Mouse (Mus musculus): ENCODE measurements around the gene Tmem121.
A peak's percentile ranks its signal among the peaks of the same experiment; 100 is the strongest.
"Not testable (repeated sequence)": the region's sequence is repeated elsewhere in the genome, so short reads cannot be mapped to it uniquely, and the experiment has no call there.

Tmem121 gene

DNA sequence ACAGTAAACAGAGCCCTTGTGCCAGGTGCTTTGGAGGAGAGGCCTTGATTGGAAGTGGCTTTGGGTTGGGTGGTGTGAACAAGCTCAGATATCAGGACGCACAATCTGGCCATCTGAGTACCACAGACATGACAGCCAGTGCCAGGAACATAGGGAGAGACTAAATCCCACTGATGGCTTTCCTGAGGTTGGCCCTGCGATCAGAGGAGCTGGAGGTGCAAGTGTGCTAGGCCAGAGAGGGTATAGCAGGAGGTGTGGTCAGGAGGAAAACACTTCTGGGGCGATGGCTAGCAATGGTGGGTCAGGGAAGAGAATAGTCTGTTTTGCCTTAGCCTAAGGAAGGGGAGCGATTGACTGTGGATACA, 1.3 kb downstream of the Tmem121 start:
- no peak for DNase-seq (ENCODE audit: low spot score)

DNA sequence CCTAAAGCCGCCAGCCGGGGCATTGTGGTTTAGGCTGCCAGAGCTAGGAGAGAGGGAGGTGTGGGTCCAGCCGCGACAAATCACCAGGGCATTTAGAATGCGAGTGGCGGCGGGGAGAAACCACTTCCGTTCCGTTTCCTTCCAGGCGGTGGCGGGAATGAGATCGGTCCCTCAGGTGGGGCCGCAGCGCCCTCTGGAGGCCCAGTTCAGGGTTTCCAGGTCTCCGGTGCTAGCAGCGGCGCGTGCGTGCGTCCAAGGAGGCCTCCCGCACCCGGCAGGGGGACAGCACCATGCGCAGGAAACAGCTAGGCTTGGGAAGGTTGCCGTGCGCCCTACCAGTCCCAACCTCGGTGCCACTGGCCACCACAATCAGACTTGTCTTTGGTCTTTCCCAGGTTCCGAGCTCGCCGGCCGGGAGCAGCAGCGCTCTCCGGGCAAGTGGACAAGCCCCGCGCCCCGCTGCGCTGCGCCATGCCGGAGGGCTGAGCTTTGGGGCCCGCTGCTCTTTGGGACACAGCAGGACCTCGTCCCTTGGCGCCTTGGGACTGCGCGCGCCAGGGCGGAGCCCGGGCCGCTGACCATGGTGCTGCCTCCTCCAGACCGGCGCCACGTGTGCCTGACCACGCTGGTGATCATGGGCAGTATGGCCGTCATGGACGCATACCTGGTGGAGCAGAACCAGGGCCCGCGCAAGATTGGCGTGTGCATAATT, 2.0 kb downstream of the Tmem121 start:
- peak; percentile 54 for DNase-seq (ENCODE audit: low spot score)

DNA sequence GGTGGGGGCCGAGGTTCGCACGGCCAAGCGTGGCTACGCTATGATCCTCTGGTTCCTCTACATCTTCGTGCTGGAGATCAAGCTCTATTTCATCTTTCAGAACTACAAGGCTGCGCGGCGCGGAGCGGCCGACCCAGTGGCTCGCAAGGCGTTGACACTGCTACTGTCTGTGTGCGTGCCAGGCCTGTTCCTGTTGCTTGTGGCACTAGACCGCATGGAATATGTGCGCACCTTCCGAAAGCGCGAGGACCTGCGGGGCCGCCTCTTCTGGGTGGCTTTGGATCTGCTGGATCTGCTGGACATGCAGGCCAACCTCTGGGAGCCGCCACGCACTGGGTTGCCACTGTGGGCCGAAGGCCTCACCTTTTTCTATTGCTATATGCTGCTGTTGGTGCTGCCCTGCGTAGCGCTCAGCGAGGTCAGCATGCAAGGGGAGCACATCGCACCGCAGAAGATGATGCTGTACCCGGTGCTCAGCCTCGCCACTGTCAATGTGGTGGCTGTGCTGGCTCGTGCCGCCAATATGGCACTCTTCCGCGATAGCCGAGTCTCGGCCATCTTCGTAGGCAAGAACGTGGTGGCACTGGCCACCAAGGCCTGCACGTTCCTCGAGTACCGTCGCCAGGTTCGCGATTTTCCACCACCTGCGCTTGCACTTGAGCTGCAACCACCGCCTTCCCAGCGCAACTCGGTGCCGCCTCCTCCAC, 2.8 kb downstream of the Tmem121 start:
- DNase-seq (ENCODE audit: low spot score), result no peak

GRCm38 (mm10) chr12:113193423-113193822, 7.7 kb downstream of the Tmem121 start:
- no peak for DNase-seq (ENCODE audit: low spot score)

DNA sequence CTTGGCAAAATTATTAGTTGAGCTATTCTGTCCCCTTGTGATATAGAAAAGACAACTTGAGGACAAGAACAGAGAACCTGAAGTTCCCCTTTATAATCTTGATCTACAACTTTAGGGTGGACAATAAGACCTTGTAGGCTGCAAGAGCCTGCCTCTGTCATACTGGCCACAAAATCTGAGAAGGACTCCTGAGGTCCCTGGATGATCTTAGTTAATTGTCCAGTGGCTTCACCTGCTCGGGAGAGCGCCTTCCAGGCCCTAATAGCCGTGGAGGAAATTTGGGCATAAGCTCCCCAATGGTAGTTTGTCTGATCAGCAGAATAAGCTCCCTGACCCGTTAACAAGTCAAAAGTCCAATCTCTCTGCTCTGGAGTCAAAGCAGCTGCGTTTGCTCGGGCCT, 13.4 kb downstream of the Tmem121 start:
- DNase-seq (ENCODE audit: low spot score), result not testable (repeated sequence)

DNA sequence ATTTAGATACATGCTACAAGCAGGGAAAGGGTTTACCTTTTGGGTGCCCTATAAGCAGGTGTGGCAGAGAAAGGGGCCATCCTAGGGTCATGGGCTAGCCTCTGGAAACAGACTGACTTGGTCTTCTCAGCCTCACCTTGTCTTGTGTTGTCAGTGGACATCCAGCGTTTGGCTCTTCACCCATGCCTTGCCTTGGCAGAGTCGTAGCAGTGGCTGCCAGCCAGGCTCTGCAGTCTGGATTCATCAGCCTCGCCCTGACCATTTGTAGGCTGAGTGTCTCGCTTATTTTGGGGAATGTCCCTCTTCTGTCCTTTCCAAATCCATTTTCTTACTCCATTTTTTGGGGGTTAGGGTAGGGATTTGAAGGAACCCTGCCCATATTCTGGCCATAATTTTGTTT, 15.6 kb downstream of the Tmem121 start:
- no peak for DNase-seq (ENCODE audit: low spot score)

DNA sequence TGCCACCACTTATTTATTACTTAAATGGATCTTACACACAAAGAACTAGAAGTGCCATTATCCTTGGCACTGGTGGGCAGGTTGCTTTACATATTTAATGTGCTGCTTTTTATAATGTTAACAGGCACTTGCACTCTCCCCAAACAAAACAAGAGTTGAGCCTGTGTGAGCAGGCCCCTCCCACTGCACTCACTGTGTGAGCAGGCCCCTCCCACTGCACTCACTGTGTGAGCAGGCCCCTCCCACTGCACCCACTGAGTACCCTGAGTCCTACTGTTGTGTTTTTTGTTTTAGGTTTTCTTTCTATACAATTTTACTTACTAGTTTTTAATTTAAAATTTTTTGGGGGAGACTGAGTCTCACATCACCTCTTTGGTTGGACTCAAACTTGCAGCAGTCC, 16.3 kb downstream of the Tmem121 start:
- DNase-seq (ENCODE audit: low spot score), result no peak

- DNase-seq (ENCODE audit: low spot score), result no peak
These were observed 17.8 kb downstream of the Tmem121 start for GRCm38 (mm10) chr12:113203522-113203921.

- no peak for DNase-seq (ENCODE audit: low spot score)
These were observed 19.7 kb downstream of the Tmem121 start for GRCm38 (mm10) chr12:113205251-113205942.

DNA sequence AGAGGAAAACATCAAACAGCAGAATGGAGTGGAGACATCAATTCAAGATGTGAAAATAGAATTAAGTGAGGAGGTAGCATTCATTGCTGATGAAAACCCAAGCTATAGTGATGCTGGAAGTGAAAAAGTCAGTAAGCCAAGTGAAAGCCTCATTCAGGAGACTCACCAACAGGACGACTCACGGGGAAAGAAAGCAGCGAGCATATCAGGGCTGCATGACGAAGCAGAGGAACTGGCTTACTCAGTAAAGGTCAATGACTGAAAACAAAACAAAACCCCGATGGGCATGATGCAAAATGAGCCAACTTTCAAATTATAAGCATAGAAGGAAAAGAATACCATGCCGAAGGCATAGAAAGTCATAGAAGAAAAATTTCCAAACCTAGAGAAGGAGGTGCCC, 22.0 kb downstream of the Tmem121 start:
- no peak for DNase-seq (ENCODE audit: low spot score)

- DNase-seq (ENCODE audit: low spot score), result no peak
These were observed 25.1 kb downstream of the Tmem121 start for GRCm38 (mm10) chr12:113210586-113211378.

DNA sequence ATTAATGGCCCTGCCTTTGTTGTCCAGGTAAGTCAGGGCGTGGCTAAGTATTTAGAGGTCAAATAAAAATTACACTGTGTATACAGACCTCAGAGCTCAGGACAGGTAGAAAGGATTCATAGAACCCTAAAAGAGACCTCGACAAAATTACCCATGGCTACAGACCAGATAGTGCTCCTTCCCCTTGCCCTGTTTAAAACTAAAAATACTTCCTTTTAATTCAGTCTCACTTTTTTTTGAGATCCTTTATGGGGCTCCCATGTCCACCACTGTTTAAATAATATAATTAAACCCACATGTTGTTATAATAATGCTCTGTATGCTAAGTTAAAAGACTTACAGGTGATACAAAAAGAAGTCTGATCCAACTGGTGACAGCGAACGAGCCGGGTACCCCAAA, 26.0 kb downstream of the Tmem121 start:
- no peak for DNase-seq (ENCODE audit: low spot score)

DNA sequence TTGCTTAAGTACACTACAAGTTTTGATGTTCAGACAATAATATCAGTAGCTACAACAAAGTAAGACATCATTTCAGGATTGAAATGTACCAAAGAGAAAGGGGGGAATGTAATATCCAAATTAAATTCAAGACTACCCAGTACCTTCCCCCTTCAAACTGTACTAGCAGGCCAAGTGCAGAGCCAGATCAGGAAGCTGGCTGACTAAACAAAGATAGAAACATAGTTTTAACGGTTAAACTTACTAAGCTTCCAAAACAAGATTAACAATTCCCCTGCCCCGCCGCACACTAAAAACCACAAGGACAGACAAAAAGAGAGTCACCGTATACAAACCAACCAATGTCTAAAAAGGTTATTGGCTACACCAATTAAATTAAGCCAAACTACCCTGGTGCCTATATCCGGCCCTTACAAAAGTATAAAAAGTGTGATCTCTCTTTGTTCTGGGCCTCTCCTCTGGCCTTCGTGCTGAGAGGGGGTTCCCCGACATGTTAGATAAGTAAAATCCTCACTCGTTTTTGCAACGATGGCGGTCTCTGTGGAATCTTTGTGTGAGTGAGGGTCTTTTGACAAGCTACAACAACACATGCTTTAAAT, 26.7 kb downstream of the Tmem121 start:
- DNase-seq (ENCODE audit: low spot score), result no peak

- DNase-seq (ENCODE audit: low spot score), result no peak
These were observed 27.5 kb downstream of the Tmem121 start for GRCm38 (mm10) chr12:113213226-113213625.

GRCm38 (mm10) chr12:113214072-113214808, 28.5 kb downstream of the Tmem121 start:
- DNase-seq (ENCODE audit: low spot score), result no peak

GRCm38 (mm10) chr12:113214972-113215666, 29.4 kb downstream of the Tmem121 start:
- no peak for DNase-seq (ENCODE audit: low spot score)

DNA sequence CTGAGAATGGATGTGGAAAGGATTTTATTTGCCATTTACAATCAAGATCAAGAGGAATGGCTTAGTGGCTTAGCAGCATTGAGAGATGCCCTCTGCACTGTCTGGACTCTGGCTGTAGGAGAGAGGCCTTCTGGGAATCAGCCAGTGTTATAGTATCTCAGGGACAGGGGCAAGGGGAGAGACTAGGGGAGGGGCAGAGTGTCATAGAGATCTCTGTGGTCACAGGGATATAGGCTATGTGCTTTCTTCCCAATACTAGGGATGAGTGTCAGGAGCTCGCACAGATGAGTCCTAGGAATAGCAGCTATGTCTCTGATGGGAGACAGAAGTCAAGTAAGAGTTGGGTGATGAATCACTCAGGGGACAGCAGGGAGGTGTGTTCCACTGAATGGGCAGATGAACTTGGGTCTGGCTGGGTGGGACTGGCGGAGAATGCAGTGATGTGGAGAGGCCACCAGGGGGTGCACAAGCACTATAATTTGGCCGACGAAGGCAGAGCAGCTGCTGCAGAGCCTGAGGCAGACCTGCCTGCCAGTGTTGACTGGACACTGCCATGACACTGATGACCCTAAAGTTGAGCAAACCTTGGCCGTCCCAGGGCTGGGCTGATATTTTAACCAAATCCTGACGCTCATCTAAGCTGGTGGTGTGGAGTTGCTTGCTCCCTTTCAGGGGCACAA, 30.1 kb downstream of the Tmem121 start:
- peak; percentile 49 for DNase-seq (ENCODE audit: low spot score)

- DNase-seq (ENCODE audit: low spot score), result peak; percentile 55
These were observed 31.8 kb downstream of the Tmem121 start for GRCm38 (mm10) chr12:113217306-113218242.

DNA sequence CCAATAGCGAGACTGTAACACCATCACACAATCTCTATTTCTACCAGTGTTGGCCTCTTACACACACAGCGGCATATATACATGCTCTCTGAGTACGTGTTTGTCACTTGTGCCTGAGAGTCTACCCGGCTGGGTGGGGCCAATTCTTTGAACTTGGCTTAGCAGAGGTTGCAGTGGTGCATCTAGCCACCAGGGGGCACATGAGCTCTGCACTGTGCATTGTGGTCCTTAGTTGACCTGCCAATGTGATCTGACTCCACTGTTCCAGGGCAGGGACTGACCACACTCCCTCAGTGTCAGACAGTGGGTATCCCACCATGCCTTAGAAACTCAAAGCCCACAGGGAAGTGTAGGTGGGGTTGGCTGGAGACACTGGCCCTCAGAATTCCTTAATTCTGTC, 34.1 kb downstream of the Tmem121 start:
- DNase-seq (ENCODE audit: low spot score), result peak; percentile 38

Data from testis, postnatal 14 days (tissue).